ENCODE assay signal across 16 mouse cellular contexts in genomic region chr1:135217607-135218233, GRCm38 (mm10). TPM values are rescaled to one million over a fixed set of nuclear protein-coding genes. Genes with fewer than 3 reads are reported as not detected.
A peak's percentile ranks its signal among the peaks of the same experiment; 100 is the strongest.
DNase-seq lines count a peak whose midpoint lies in the region; ATAC-seq and TF ChIP-seq lines count a peak whose summit lies in the region.
"Had no signal": no experiment of that assay in that cellular context is flagged by ENCODE, and none has a peak within 500 bp of the region (broad histone marks: within the 10 kb centered on the region; RNA-seq: fewer than 3 reads in every experiment).

No protein-coding gene starts in this region.

- no peaks in the 10 kb centered on the region for H3K4me1 ChIP-seq in lung, adult 2 months (ENCODE audit: control insufficient read depth, insufficient read depth, low read length)
- H3K4me1 ChIP-seq in intestine, embryonic 16.5 days (ENCODE audit: control insufficient read depth, insufficient read depth, low read length) = no peaks in the 10 kb centered on the region
- H3K4me1 ChIP-seq in stomach, embryonic 16.5 days (ENCODE audit: control insufficient read depth, insufficient read depth, low read length) = peaks cover 8% of the 10 kb centered on the region
- H3K4me1 ChIP-seq: hindbrain, embryonic 15.5 days had no signal

- no peak overlapping the region for H3K4me2 ChIP-seq in intestine, embryonic 16.5 days (ENCODE audit: low read depth, low read length)
- peak overlapping the region; percentile 21; the same call in 1 of the 2 replicates for H3K4me2 ChIP-seq in stomach, embryonic 16.5 days (ENCODE audit: low read depth, low read length)
- H3K4me2 ChIP-seq: embryonic facial prominence, embryonic 12.5 days; hindbrain, embryonic 15.5 days; kidney, embryonic 15.5 days had no signal

- DNase-seq in lung, adult 18-20 months = peak; percentile 43 to 64
- no peak for DNase-seq in lung, adult 2 months
- peak; percentile 73 for DNase-seq in WW6 (ENCODE audit: low read depth, low spot score)
- no peak for DNase-seq in spleen, adult 18-20 months
- DNase-seq in right cerebral cortex, postnatal 4 days = no peak
- DNase-seq: adrenal gland, postnatal 25 days; cerebellum, postnatal 36 days; layer of hippocampus, adult 9-11 months; left cerebral cortex, postnatal 4 days had no signal

- ATAC-seq in intestine, embryonic 16.5 days = peak; percentile 71
- peak; percentile 91 for ATAC-seq in stomach, embryonic 16.5 days (ENCODE audit: insufficient read depth, low FRiP score)

- TF ChIP-seq POLR2A in lung, adult 2 months (IDR thresholded peaks at IDR 0.05; ENCODE audit: borderline replicate concordance, extremely low read depth, low read depth, low read length) = no peak

- H3K27me3 ChIP-seq in intestine, embryonic 16.5 days (replicated peaks; ENCODE audit: control insufficient read depth, insufficient read depth, low read length) = no peaks in the 10 kb centered on the region
- no peaks in the 10 kb centered on the region for H3K27me3 ChIP-seq in stomach, embryonic 16.5 days (ENCODE audit: control insufficient read depth, insufficient read depth, low read length)
- H3K27me3 ChIP-seq: embryonic facial prominence, embryonic 12.5 days; hindbrain, embryonic 15.5 days; kidney, embryonic 15.5 days had no signal

- H3K27ac ChIP-seq in intestine, embryonic 16.5 days (ENCODE audit: low read length) = no peak overlapping the region
- peak overlapping the region; percentile 80 for H3K27ac ChIP-seq in stomach, embryonic 16.5 days (ENCODE audit: low read length)
- H3K27ac ChIP-seq: embryonic facial prominence, embryonic 12.5 days; hindbrain, embryonic 15.5 days; kidney, embryonic 15.5 days had no signal

- H3K9me3 ChIP-seq in intestine, embryonic 16.5 days (ENCODE audit: control insufficient read depth, low read length) = no peaks in the 10 kb centered on the region
- H3K9me3 ChIP-seq in stomach, embryonic 16.5 days (replicated peaks; ENCODE audit: control insufficient read depth, low read length) = no peaks in the 10 kb centered on the region
- H3K9me3 ChIP-seq: embryonic facial prominence, embryonic 12.5 days; hindbrain, embryonic 15.5 days; kidney, embryonic 15.5 days had no signal

- TF ChIP-seq CTCF in lung, adult 2 months (IDR thresholded peaks at IDR 0.05; ENCODE audit: insufficient read depth, low read length) = no peak

- WGBS in lung, adult 2 months = 64% methylated on average over 13 of the region's 13 CpGs
- WGBS in intestine, embryonic 16.5 days = 52% methylated on average over 13 of the region's 13 CpGs
- 53% methylated on average over 13 of the region's 13 CpGs for WGBS in stomach, embryonic 16.5 days

- H3K4me3 ChIP-seq in lung, adult 2 months (replicated peaks; ENCODE audit: extremely low read depth, low read depth, low read length) = no peak overlapping the region
- H3K4me3 ChIP-seq in intestine, embryonic 16.5 days (ENCODE audit: low read length) = no peak overlapping the region
- no peak overlapping the region for H3K4me3 ChIP-seq in stomach, embryonic 16.5 days (replicated peaks; ENCODE audit: low read length)
- H3K4me3 ChIP-seq: embryonic facial prominence, embryonic 12.5 days; hindbrain, embryonic 15.5 days; kidney, embryonic 15.5 days had no signal

- 0 out of 2 replicates have a peak overlapping the region, but pooled peaks have one; percentile 25 for H3K9ac ChIP-seq in intestine, embryonic 16.5 days (ENCODE audit: low read depth, low read length)
- H3K9ac ChIP-seq in stomach, embryonic 16.5 days (ENCODE audit: low read length) = peak overlapping the region; percentile 48
- H3K9ac ChIP-seq: embryonic facial prominence, embryonic 12.5 days; hindbrain, embryonic 15.5 days; kidney, embryonic 15.5 days had no signal

- no peaks in the 10 kb centered on the region for H3K36me3 ChIP-seq in intestine, embryonic 16.5 days (ENCODE audit: control insufficient read depth, insufficient read depth, low read length)
- no peaks in the 10 kb centered on the region for H3K36me3 ChIP-seq in stomach, embryonic 16.5 days (ENCODE audit: control insufficient read depth, insufficient read depth, low read length)
- H3K36me3 ChIP-seq: embryonic facial prominence, embryonic 12.5 days; hindbrain, embryonic 15.5 days; kidney, embryonic 15.5 days had no signal

RNA-seq across cellular contexts. Expression of gene Elf3, which starts 40.6 kb away (rescaled TPM):
- polyA plus RNA-seq in lung, adult 2 months (2012; rRNA removed) = 19.2 and 19.5 TPM in 2 replicates
- 264 and 267 TPM in 2 replicates for polyA plus RNA-seq in intestine, embryonic 16.5 days (2015; fragmentation: Nextera tagmentation; extraction: Ambion mirVana)
- polyA plus RNA-seq in stomach, embryonic 16.5 days (2015; fragmentation: Nextera tagmentation; extraction: Ambion mirVana) = 161 and 211 TPM in 2 replicates

RNA-seq across cellular contexts. Expression of gene Gpr37l1, which starts 50.2 kb away (rescaled TPM):
- polyA plus RNA-seq in lung, adult 2 months (2012; rRNA removed) = 0.95 and 2.0 TPM in 2 replicates
- 0.71 and 0.77 TPM in 2 replicates for polyA plus RNA-seq in intestine, embryonic 16.5 days (2015; fragmentation: Nextera tagmentation; extraction: Ambion mirVana)
- 0.90 and 1.3 TPM in 2 replicates for polyA plus RNA-seq in stomach, embryonic 16.5 days (2015; fragmentation: Nextera tagmentation; extraction: Ambion mirVana)
- polyA plus RNA-seq: embryonic facial prominence, embryonic 12.5 days; forebrain, embryonic 11.5 days; heart, embryonic 16.5 days; kidney, embryonic 15.5 days had no signal

Comparison
In these comparisons a context has a peak if more than half of its experiments do, and no peak if none do; other contexts are left out.
1. DNase-seq: peak in lung, adult 18-20 months (2 of 2) and WW6 (single experiment); none in lung, adult 2 months (single experiment), spleen, adult 18-20 months (0 of 2) and right cerebral cortex, postnatal 4 days (single experiment).